Mouse (Mus musculus) heart, embryonic 12.5 days (tissue): Measurements from ENCODE around the gene Patl1. TPM values are rescaled to one million over a fixed set of nuclear protein-coding genes. Genes with fewer than 3 reads are reported as not detected.
"Not testable (repeated sequence)": the region's sequence is repeated elsewhere in the genome, so short reads cannot be mapped to it uniquely, and the experiment has no call there.

Source experiments
- ATAC-seq: fragments of 200-750 bp; cut with Nextera tagmentation; 2 replicates; pipeline ENCODE4 v1.8.0; 2017; ENCODE audit warnings: moderate TSS enrichment, moderate library complexity; ENCODE audit not compliant: insufficient number of reproducible peaks, low FRiP score
- H3K27ac ChIP-seq: fragments of 300-500 bp; sonication (generic); 2 replicates; pipeline ENCODE4 v1.5.1; 2016; ENCODE audit warnings: mild to moderate bottlenecking, moderate library complexity; ENCODE audit not compliant: poor library complexity, severe bottlenecking
- H3K27me3 ChIP-seq: fragments of 300-500 bp; sonication (generic); replicated peaks from 2 replicates; pipeline ENCODE4 v1.6.1; 2016; ENCODE audit warnings: mild to moderate bottlenecking, moderate library complexity
- H3K36me3 ChIP-seq: fragments of 300-500 bp; sonication (generic); 2 replicates; pipeline ENCODE4 v1.6.1; 2016; ENCODE audit warnings: mild to moderate bottlenecking, moderate library complexity
- H3K4me1 ChIP-seq: fragments of 300-500 bp; sonication (generic); replicated peaks from 2 replicates; pipeline ENCODE4 v1.6.1; 2016; ENCODE audit warnings: mild to moderate bottlenecking
- H3K4me2 ChIP-seq: fragments of 300-500 bp; sonication (generic); 2 replicates; pipeline ENCODE4 v1.6.1; 2016; ENCODE audit warnings: mild to moderate bottlenecking, moderate library complexity
- H3K4me3 ChIP-seq: fragments of 300-500 bp; sonication (generic); 2 replicates; pipeline ENCODE4 v1.5.1; 2016; ENCODE audit warnings: mild to moderate bottlenecking
- H3K9ac ChIP-seq: fragments of 300-500 bp; sonication (generic); 2 replicates; pipeline ENCODE4 v1.6.1; 2016; ENCODE audit warnings: mild to moderate bottlenecking, moderate library complexity
- H3K9me3 ChIP-seq: fragments of 300-500 bp; sonication (generic); replicated peaks from 2 replicates; pipeline ENCODE4 v1.6.1; 2016; ENCODE audit warnings: mild to moderate bottlenecking, moderate library complexity
- WGBS: fragments of 180-500 bp; shearing (Covaris S2); methylation state at CpG from one replicate; pipeline ENCODE4 v1.1.7; 2016; 5-methylcytosine and 5-hydroxymethylcytosine counted together
- polyA plus RNA-seq: library from polyadenylated mRNA; unstranded; fragments of >200 nt; fragmentation: Nextera tagmentation; extraction: Ambion mirVana; gene quantifications from 2 replicates; pipeline ENCODE4 v1.2.1, GENCODE M21; 2016

Patl1 gene
- polyA plus RNA-seq, 1 experiment from 2014 or later = 21.3 TPM

DNA sequence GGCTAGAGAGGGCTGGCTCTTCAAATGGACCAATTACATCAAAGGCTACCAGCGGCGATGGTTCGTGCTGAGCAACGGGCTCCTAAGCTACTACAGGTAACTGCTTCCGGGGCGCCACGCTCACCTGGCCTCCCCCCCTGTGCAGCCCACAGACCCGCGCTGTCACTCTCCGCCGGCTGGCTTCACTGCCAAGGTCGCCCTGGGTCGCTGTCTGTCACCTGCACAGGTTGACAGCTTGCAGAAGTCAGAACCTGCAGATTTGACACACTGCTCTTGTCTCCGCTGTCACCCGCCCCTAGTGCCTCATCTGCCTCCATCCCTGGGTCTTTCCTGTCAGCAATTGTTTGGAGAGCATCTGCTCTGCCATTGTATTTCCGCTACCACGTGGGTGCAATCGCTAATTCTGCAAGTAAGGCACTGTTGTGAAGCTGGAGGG is 54.0 kb downstream of the Patl1 start:
- Histone ChIP-seq H3K9me3 (no peaks in the 10 kb centered on the region), H3K4me1 (peaks cover 32% of the 10 kb centered on the region), H3K4me3 (peak overlapping the region; percentile 69), H3K27me3 (no peaks in the 10 kb centered on the region), H3K4me2 (peak overlapping the region; percentile 79), H3K27ac (peak overlapping the region; percentile 84), H3K9ac (peak overlapping the region; percentile 86), H3K36me3 (peaks cover 13% of the 10 kb centered on the region)
- ATAC-seq = no peak
- WGBS = under 1% methylated on average over 18 of the region's 18 CpGs

- peak overlapping the region; percentile 66 for H3K4me2 ChIP-seq
- H3K36me3 ChIP-seq = peaks cover 45% of the 10 kb centered on the region
- no peaks in the 10 kb centered on the region for H3K27me3 ChIP-seq
- WGBS = 49% methylated on average over 9 of the region's 9 CpGs
- peaks cover 42% of the 10 kb centered on the region for H3K4me1 ChIP-seq
- no peaks in the 10 kb centered on the region for H3K9me3 ChIP-seq
- H3K27ac ChIP-seq = peak overlapping the region; percentile 96
- no peak for ATAC-seq
- peak overlapping the region; percentile 53 for H3K9ac ChIP-seq
- peak overlapping the region; percentile 17; the same call in 1 of the 2 replicates for H3K4me3 ChIP-seq
Observed at GRCm38 (mm10) chr19:11969155-11970050, 57.2 kb downstream of the Patl1 start.

- Histone ChIP-seq H3K27me3 (no peaks in the 10 kb centered on the region), H3K4me2 (no peak overlapping the region), H3K4me1 (peaks cover 45% of the 10 kb centered on the region), H3K27ac (no peak overlapping the region; the same call in 1 of the 2 replicates), H3K4me3 (no peak overlapping the region), H3K36me3 (peaks cover 79% of the 10 kb centered on the region), H3K9ac (no peak overlapping the region), H3K9me3 (no peaks in the 10 kb centered on the region)
- no peak for ATAC-seq
- WGBS = 83% methylated on average over 13 of the region's 13 CpGs
Observed at GRCm38 (mm10) chr19:11973511-11974222, 61.5 kb downstream of the Patl1 start.

DNA sequence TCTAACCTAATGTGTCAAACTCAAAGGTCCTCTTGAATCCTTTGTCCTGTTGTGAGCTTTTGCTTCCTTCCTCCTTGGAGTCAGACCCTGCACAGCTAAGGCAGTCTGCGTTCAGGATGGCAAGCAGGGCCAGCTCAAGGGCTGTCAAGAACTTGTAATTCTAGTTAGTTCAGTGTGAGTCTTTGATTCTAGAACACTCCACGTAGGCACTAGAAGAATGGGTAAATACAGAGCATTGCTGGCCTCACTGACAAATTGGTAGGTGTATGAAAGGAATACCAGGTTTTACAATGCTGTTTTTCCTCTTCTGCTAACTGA is 62.0 kb downstream of the Patl1 start:
- 88% methylated on average over 2 of the region's 2 CpGs for WGBS
- H3K4me1 ChIP-seq = peaks cover 40% of the 10 kb centered on the region
- no peak overlapping the region for H3K4me3 ChIP-seq
- H3K27me3 ChIP-seq = no peaks in the 10 kb centered on the region
- ATAC-seq = no peak
- H3K9me3 ChIP-seq = no peaks in the 10 kb centered on the region
- H3K36me3 ChIP-seq = peaks cover 84% of the 10 kb centered on the region
- no peak overlapping the region for H3K27ac ChIP-seq
- H3K4me2 ChIP-seq = no peak overlapping the region
- H3K9ac ChIP-seq = no peak overlapping the region

- H3K4me1 ChIP-seq = peaks cover 34% of the 10 kb centered on the region
- no peak overlapping the region for H3K9ac ChIP-seq
- H3K4me2 ChIP-seq = no peak overlapping the region
- no peak for ATAC-seq
- H3K27ac ChIP-seq = peak overlapping the region; percentile 76; the same call in 1 of the 2 replicates
- 66% methylated on average over 4 of the region's 4 CpGs for WGBS
- H3K36me3 ChIP-seq = peaks cover 95% of the 10 kb centered on the region
- H3K9me3 ChIP-seq = no peaks in the 10 kb centered on the region
- no peak overlapping the region for H3K4me3 ChIP-seq
- H3K27me3 ChIP-seq = no peaks in the 10 kb centered on the region
Observed at GRCm38 (mm10) chr19:11975683-11976082, 63.5 kb downstream of the Patl1 start.

GRCm38 (mm10) chr19:11977363-11977762 is 65.2 kb downstream of the Patl1 start:
- Histone ChIP-seq H3K36me3 (peaks cover 93% of the 10 kb centered on the region), H3K4me1 (peaks cover 25% of the 10 kb centered on the region), H3K27ac (peak overlapping the region; percentile 67), H3K9me3 (no peaks in the 10 kb centered on the region), H3K27me3 (no peaks in the 10 kb centered on the region), H3K4me3 (no peak overlapping the region), H3K4me2 (no peak overlapping the region), H3K9ac (no peak overlapping the region)
- ATAC-seq = no peak
- 69% methylated on average over 5 of the region's 5 CpGs for WGBS

DNA sequence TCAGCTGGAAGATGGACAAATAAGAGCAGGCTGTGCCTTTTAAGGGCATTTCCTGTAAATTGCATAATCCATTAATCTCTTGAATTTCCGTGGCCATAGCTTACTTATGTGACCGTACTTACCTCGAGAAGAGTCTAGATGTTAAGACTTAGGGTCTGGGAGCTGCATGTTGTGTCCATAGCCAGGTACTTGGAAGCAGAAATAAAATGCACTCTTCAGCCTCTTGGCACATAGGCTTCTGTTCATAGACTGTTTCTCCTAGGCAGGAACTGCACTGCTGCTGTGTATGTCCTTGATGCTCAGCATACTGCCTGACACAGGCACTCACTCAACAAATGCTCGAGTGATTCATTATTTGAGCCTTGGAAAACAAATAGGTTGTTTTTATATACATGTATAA is 68.3 kb downstream of the Patl1 start:
- 86% methylated on average over 4 of the region's 4 CpGs for WGBS
- H3K27ac ChIP-seq = no peak overlapping the region
- ATAC-seq = no peak

DNA sequence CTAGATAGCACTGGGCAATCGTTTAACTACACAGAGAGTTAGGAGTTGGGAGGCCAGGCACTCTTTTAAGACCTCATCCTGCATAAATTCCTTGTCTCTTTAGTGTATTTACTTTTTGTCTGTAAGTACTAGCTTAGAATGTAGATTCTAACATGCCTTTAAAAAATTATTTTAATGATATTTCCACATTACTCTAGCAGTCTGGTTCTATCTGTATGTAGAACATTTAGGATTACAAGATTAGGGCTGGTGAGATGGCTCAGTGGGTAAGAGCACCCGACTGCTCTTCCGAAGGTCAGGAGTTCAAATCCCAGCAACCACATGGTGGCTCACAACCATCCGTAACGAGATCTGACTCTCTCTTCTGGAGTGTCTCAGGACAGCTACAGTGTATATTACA is 72.4 kb downstream of the Patl1 start:
- ATAC-seq, H3K4me2 ChIP-seq, H3K4me1 ChIP-seq, H3K27ac ChIP-seq, H3K9ac ChIP-seq, H3K9me3 ChIP-seq, H3K4me3 ChIP-seq, H3K27me3 ChIP-seq: not testable (repeated sequence)
- WGBS = 84% methylated on average over 5 of the region's 5 CpGs
- peaks cover 83% of the 10 kb centered on the region for H3K36me3 ChIP-seq

More for the DNA sequence above, 68.3 kb downstream of the Patl1 start:
- Histone ChIP-seq H3K9me3 (no peaks in the 10 kb centered on the region), H3K9ac (no peak overlapping the region), H3K36me3 (peaks cover 91% of the 10 kb centered on the region), H3K4me2 (no peak overlapping the region), H3K4me1 (peaks cover 17% of the 10 kb centered on the region), H3K27me3 (no peaks in the 10 kb centered on the region), H3K4me3 (no peak overlapping the region)

- no peak overlapping the region for H3K4me2 ChIP-seq
- H3K27ac ChIP-seq = no peak overlapping the region
- H3K27me3 ChIP-seq = no peaks in the 10 kb centered on the region
- H3K9ac ChIP-seq = no peak overlapping the region
- H3K4me3 ChIP-seq = no peak overlapping the region
- H3K9me3 ChIP-seq = no peaks in the 10 kb centered on the region
- peaks cover 84% of the 10 kb centered on the region for H3K36me3 ChIP-seq
- no peaks in the 10 kb centered on the region for H3K4me1 ChIP-seq
- 94% methylated on average over 3 of the region's 3 CpGs for WGBS
- ATAC-seq = no peak
Observed at GRCm38 (mm10) chr19:11987841-11988240, 75.6 kb downstream of the Patl1 start.

- WGBS = 95% methylated on average over 7 of the region's 7 CpGs
- no peaks in the 10 kb centered on the region for H3K4me1 ChIP-seq
- H3K4me2 ChIP-seq = no peak overlapping the region
- no peak overlapping the region for H3K27ac ChIP-seq
- peaks cover 82% of the 10 kb centered on the region for H3K36me3 ChIP-seq
- H3K9ac ChIP-seq = no peak overlapping the region
- no peaks in the 10 kb centered on the region for H3K9me3 ChIP-seq
- ATAC-seq = no peak
- no peaks in the 10 kb centered on the region for H3K27me3 ChIP-seq
- no peak overlapping the region for H3K4me3 ChIP-seq
Observed at GRCm38 (mm10) chr19:11989334-11989733, 77.1 kb downstream of the Patl1 start.

DNA sequence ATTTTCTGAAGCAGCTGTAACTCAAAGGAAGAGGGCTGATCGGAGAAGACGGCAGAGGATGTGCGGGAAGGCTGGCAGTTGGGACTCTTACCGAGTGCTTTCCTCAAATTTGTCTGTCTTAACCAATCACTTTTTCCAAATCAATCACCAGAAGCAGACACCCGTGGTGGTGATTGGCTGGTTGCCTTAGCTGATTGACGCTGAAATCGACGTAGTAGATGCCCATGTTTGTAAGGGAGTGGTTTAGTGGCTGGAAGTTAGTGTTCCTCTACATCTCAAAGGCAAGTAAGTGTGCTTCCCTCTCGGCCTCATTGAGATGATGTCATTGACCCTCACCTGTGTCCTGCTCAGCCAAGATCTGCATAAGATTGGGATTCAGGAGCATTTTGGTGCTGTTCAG is 79.8 kb downstream of the Patl1 start:
- H3K9ac ChIP-seq = no peak overlapping the region
- H3K36me3 ChIP-seq = peaks cover 80% of the 10 kb centered on the region
- no peaks in the 10 kb centered on the region for H3K9me3 ChIP-seq
- peaks cover 4% of the 10 kb centered on the region; the same call in 1 of the 2 replicates for H3K4me1 ChIP-seq
- no peaks in the 10 kb centered on the region for H3K27me3 ChIP-seq
- no peak overlapping the region for H3K27ac ChIP-seq
- H3K4me2 ChIP-seq = no peak overlapping the region
- ATAC-seq = no peak
- H3K4me3 ChIP-seq = no peak overlapping the region
- WGBS = 92% methylated on average over 9 of the region's 9 CpGs
